Mouse (Mus musculus) cerebellum, postnatal 10 days (tissue): ENCODE data around the gene Cort.
"Not testable (repeated sequence)": the region's sequence is repeated elsewhere in the genome, so short reads cannot be mapped to it uniquely, and the experiment has no call there.

Source experiments
- DNase-seq, 2 experiments: peaks; one replicate each; pipeline ENCODE4 v3.0.0; 2021; ENCODE audit warnings: mixed read lengths in 2 of 2

The Cort gene

GRCm38 (mm10) chr4:149126663-149127062, at the start of gene Cort:
TSS of gene Cort (minus strand) at chr4:149126763.
- no peak for DNase-seq

- no peak for DNase-seq
These were observed 47.1 kb upstream of the Cort start for GRCm38 (mm10) chr4:149173661-149174060.

- peak; percentile 56 to 71 for DNase-seq
These were observed 46.1 kb upstream of the Cort start for GRCm38 (mm10) chr4:149172666-149173065.

- DNase-seq: no peak
These were observed 45.5 kb upstream of the Cort start for GRCm38 (mm10) chr4:149172083-149172482.

- DNase-seq: no peak
These were observed 45.0 kb upstream of the Cort start for GRCm38 (mm10) chr4:149171581-149171981.

- DNase-seq: no peak
These were observed 43.9 kb upstream of the Cort start for GRCm38 (mm10) chr4:149170394-149170931.

GRCm38 (mm10) chr4:149169926-149170325, 43.4 kb upstream of the Cort start:
- not testable (repeated sequence) for DNase-seq

- no peak for DNase-seq
These were observed 41.5 kb upstream of the Cort start for GRCm38 (mm10) chr4:149168016-149168415.

GRCm38 (mm10) chr4:149166957-149167611, 40.5 kb upstream of the Cort start:
- DNase-seq: peak in 1 of 2 experiments; percentile 40

GRCm38 (mm10) chr4:149166215-149166946, 39.8 kb upstream of the Cort start, which contains the start of gene Pgd:
TSS of gene Pgd (minus strand) at chr4:149166771.
- DNase-seq: peak; percentile 98

- DNase-seq: no peak
These were observed 37.6 kb upstream of the Cort start for GRCm38 (mm10) chr4:149164150-149164549.

GRCm38 (mm10) chr4:149163196-149163595, 36.6 kb upstream of the Cort start:
- no peak for DNase-seq

- DNase-seq: no peak
These were observed 34.6 kb upstream of the Cort start for GRCm38 (mm10) chr4:149161166-149161565.

GRCm38 (mm10) chr4:149159891-149160290, 33.3 kb upstream of the Cort start:
- no peak for DNase-seq

- DNase-seq: no peak
These were observed 32.6 kb upstream of the Cort start for GRCm38 (mm10) chr4:149159203-149159602.

- no peak for DNase-seq
These were observed 30.9 kb upstream of the Cort start for GRCm38 (mm10) chr4:149157415-149157973.

GRCm38 (mm10) chr4:149155711-149156110, 29.1 kb upstream of the Cort start:
- DNase-seq: no peak

GRCm38 (mm10) chr4:149154859-149155258, 28.3 kb upstream of the Cort start:
- no peak for DNase-seq

GRCm38 (mm10) chr4:149150721-149151120, 24.2 kb upstream of the Cort start:
- DNase-seq: no peak

- DNase-seq: no peak
These were observed 23.7 kb upstream of the Cort start for GRCm38 (mm10) chr4:149150256-149150655.

- DNase-seq: no peak
These were observed 23.0 kb upstream of the Cort start for GRCm38 (mm10) chr4:149149611-149150010.

- DNase-seq: no peak
These were observed 22.6 kb upstream of the Cort start for GRCm38 (mm10) chr4:149149196-149149595.

- no peak for DNase-seq
These were observed 21.5 kb upstream of the Cort start for GRCm38 (mm10) chr4:149148084-149148483.

GRCm38 (mm10) chr4:149147528-149147927, 21.0 kb upstream of the Cort start:
- DNase-seq: no peak
